Mouse (Mus musculus) midbrain, embryonic 11.5 days (tissue): ENCODE data around the gene Rab39. TPM values are rescaled to one million over a fixed set of nuclear protein-coding genes. Genes with fewer than 3 reads are reported as not detected.

Experiments used
- ATAC-seq: fragments of 200-750 bp; cut with Nextera tagmentation; 2 replicates; pipeline ENCODE4 v1.8.0; 2017; ENCODE audit warnings: moderate TSS enrichment, moderate library complexity; ENCODE audit not compliant: low FRiP score
- DNase-seq: peaks from one replicate; pipeline ENCODE4 v3.0.0; 2015; ENCODE audit warnings: low spot score; ENCODE audit errors: missing footprints
- H3K27ac ChIP-seq: fragments of 300-500 bp; sonication (generic); 2 replicates; pipeline ENCODE4 v1.5.1; 2014; ENCODE audit warnings: low read depth, low read length
- H3K27me3 ChIP-seq: fragments of 300-500 bp; sonication (generic); 2 replicates; pipeline ENCODE4 v1.6.1; 2014; ENCODE audit warnings: mild to moderate bottlenecking, low read length, moderate library complexity, mixed read lengths; ENCODE audit not compliant: control insufficient read depth, insufficient read depth
- H3K36me3 ChIP-seq: fragments of 300-500 bp; sonication (generic); 2 replicates; pipeline ENCODE4 v1.6.1; 2014; ENCODE audit warnings: mild to moderate bottlenecking, low read length, moderate library complexity, mixed read lengths; ENCODE audit not compliant: control insufficient read depth, insufficient read depth
- H3K4me1 ChIP-seq: fragments of 300-500 bp; sonication (generic); 2 replicates; pipeline ENCODE4 v1.6.1; 2014; ENCODE audit warnings: low read length; ENCODE audit not compliant: control insufficient read depth, insufficient read depth
- H3K4me2 ChIP-seq: fragments of 300-500 bp; sonication (generic); 2 replicates; pipeline ENCODE4 v1.6.1; 2014; ENCODE audit warnings: mild to moderate bottlenecking, moderate library complexity
- H3K4me3 ChIP-seq: fragments of 300-500 bp; sonication (generic); 2 replicates; pipeline ENCODE4 v1.5.1; 2014; ENCODE audit warnings: low read depth, low read length
- H3K9ac ChIP-seq: fragments of 300-500 bp; sonication (generic); 2 replicates; pipeline ENCODE4 v1.6.1; 2014; ENCODE audit warnings: low read length
- H3K9me3 ChIP-seq: fragments of 300-500 bp; sonication (generic); 2 replicates; pipeline ENCODE4 v1.6.1; 2016; ENCODE audit warnings: low read length; ENCODE audit not compliant: control insufficient read depth
- whole genome bisulfite sequencing: fragments of 180-500 bp; shearing (Covaris S2); extraction: QIAGEN DNeasy Blood & Tissue Kit; methylation state at CpG from one replicate; pipeline ENCODE4 v1.1.7; 2014; 5-methylcytosine and 5-hydroxymethylcytosine counted together
- polyA plus RNA-seq: library from polyadenylated mRNA; unstranded; fragments of >200 nt; fragmentation: Nextera tagmentation; extraction: Ambion mirVana; gene quantifications from 2 replicates; pipeline ENCODE4 v1.2.1, GENCODE M21; 2014

Rab39 gene
- polyA plus RNA-seq, 1 experiment from 2014 or later: 6.2 TPM

- Histone ChIP-seq H3K9me3 (no peaks in the 10 kb centered on the region), H3K27me3 (no peaks in the 10 kb centered on the region), H3K4me1 (peaks cover 11% of the 10 kb centered on the region; the same call in 1 of the 2 replicates), H3K4me2 (no peak overlapping the region), H3K9ac (no peak overlapping the region), H3K27ac (no peak overlapping the region), H3K4me3 (no peak overlapping the region), H3K36me3 (no peaks in the 10 kb centered on the region)
- ATAC-seq: no peak
- DNase-seq: no peak
- 86% methylated on average over 2 of the region's 2 CpGs for WGBS
Observed at GRCm38 (mm10) chr9:53664819-53665218, 41.2 kb downstream of the Rab39 start.

DNA sequence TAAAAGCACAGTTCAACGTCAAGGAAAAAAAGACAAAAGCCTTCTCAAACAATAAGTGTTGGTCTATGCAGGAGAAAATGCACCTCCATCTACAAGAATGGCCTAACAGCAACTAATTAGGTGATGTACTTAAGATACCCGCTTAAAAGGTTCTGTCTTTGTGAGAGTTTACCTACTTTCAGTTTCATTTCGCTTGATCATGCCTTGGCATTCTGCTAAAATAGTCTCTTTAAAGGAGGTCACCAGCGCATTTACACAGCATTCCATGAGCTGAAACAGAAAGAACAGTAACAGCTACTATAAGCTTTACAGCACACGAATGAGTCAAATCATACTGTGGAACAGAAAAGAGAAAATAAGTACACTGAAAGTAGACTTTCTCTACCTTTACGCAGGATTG lies 71.2 kb downstream of the Rab39 start:
- WGBS: 95% methylated on average over 6 of the region's 6 CpGs
- Histone ChIP-seq H3K4me2 (no peak overlapping the region), H3K9me3 (no peaks in the 10 kb centered on the region), H3K27ac (no peak overlapping the region), H3K4me3 (no peak overlapping the region), H3K4me1 (no peaks in the 10 kb centered on the region), H3K9ac (no peak overlapping the region), H3K27me3 (no peaks in the 10 kb centered on the region), H3K36me3 (peaks cover 7% of the 10 kb centered on the region; the same call in 1 of the 2 replicates)
- ATAC-seq (no peak), DNase-seq (no peak)

Other genes starting within 250 kb of the Rab39 start
- 17.7 and 18.0 TPM in 2 replicates for gene Atm, start 169.5 kb downstream of the Rab39 start, polyA plus RNA-seq
- gene Npat, start 169.2 kb downstream of the Rab39 start, polyA plus RNA-seq: 22.2 and 25.4 TPM in 2 replicates
- gene Acat1, start 95.8 kb downstream of the Rab39 start, polyA plus RNA-seq: 52.7 and 53.2 TPM in 2 replicates
- gene Cul5, start 36.2 kb downstream of the Rab39 start, polyA plus RNA-seq: 41.6 and 47.4 TPM in 2 replicates
- gene Slc35f2, start 65.3 kb upstream of the Rab39 start, polyA plus RNA-seq: 2.3 and 2.4 TPM in 2 replicates
- gene Sln, start 143.9 kb upstream of the Rab39 start, polyA plus RNA-seq: not detected in 2 replicates